Mouse (Mus musculus) adrenal gland (tissue): ENCODE measurements around the gene Kazn.

Experiments
- intact Hi-C: fragments of 180-260 bp; cut with DNase I; formaldehyde crosslinking; loops from one replicate; pipeline ENCODE4 v1.15.1; 2025

The Kazn gene

GRCm38 (mm10) chr4:142081631-142082283 lies 157.4 kb downstream of the Kazn start:
- intact Hi-C loops = no loop called here

GRCm38 (mm10) chr4:142080901-142081630 lies 158.1 kb downstream of the Kazn start:
- intact Hi-C loops = no loop called here

GRCm38 (mm10) chr4:142080487-142080767 lies 158.8 kb downstream of the Kazn start:
- intact Hi-C loops = no loop called here

- intact Hi-C loops = no loop called here
Observed at GRCm38 (mm10) chr4:142079629-142080486, 159.3 kb downstream of the Kazn start.

GRCm38 (mm10) chr4:142077572-142078271 lies 161.5 kb downstream of the Kazn start:
- intact Hi-C loops = no loop called here

- intact Hi-C loops = no loop called here
Observed at GRCm38 (mm10) chr4:142076883-142077282, 162.3 kb downstream of the Kazn start.

GRCm38 (mm10) chr4:142075931-142076330 lies 163.3 kb downstream of the Kazn start:
- intact Hi-C loops = no loop called here

- intact Hi-C loops = no loop called here
Observed at GRCm38 (mm10) chr4:142074060-142074732, 165.0 kb downstream of the Kazn start.

GRCm38 (mm10) chr4:142071243-142071991 lies 167.8 kb downstream of the Kazn start:
- intact Hi-C loops = no loop called here

- intact Hi-C loops = no loop called here
Observed at GRCm38 (mm10) chr4:142070840-142071239, 168.4 kb downstream of the Kazn start.

GRCm38 (mm10) chr4:142068899-142069812 lies 170.0 kb downstream of the Kazn start:
- intact Hi-C loops = no loop called here

GRCm38 (mm10) chr4:142066576-142066975 lies 172.6 kb downstream of the Kazn start:
- intact Hi-C loops = no loop called here

GRCm38 (mm10) chr4:142065835-142066234 lies 173.4 kb downstream of the Kazn start:
- intact Hi-C loops = no loop called here

GRCm38 (mm10) chr4:142065270-142065669 lies 173.9 kb downstream of the Kazn start:
- intact Hi-C loops = no loop called here

- intact Hi-C loops = no loop called here
Observed at GRCm38 (mm10) chr4:142064582-142065228, 174.5 kb downstream of the Kazn start.

- intact Hi-C loops = no loop called here
Observed at GRCm38 (mm10) chr4:142063057-142063534, 176.1 kb downstream of the Kazn start.

GRCm38 (mm10) chr4:142061485-142062240 lies 177.5 kb downstream of the Kazn start:
- intact Hi-C loops = no loop called here
